Mouse (Mus musculus): ENCODE results near the gene 1600014C10Rik.

The 1600014C10Rik gene

GRCm38 (mm10) chr7:38215697-38216096 is 32.7 kb downstream of the 1600014C10Rik start:
- DNase-seq (ENCODE audit: low read depth, low spot score), result no peak
- Histone ChIP-seq H3K36me3 (ENCODE audit: control insufficient read depth, insufficient read depth, low read length, poor library complexity, severe bottlenecking) (no peaks in the 10 kb centered on the region), H3K27me3 (ENCODE audit: control insufficient read depth, insufficient read depth, low read length, poor library complexity, severe bottlenecking) (no peaks in the 10 kb centered on the region)

- H3K36me3 ChIP-seq (ENCODE audit: control insufficient read depth, insufficient read depth, low read length, poor library complexity, severe bottlenecking), result no peaks in the 10 kb centered on the region
- no peaks in the 10 kb centered on the region for H3K27me3 ChIP-seq (ENCODE audit: control insufficient read depth, insufficient read depth, low read length, poor library complexity, severe bottlenecking)
- DNase-seq (ENCODE audit: low read depth, low spot score), result no peak
These were observed 34.6 kb downstream of the 1600014C10Rik start for GRCm38 (mm10) chr7:38217417-38218171.

- Histone ChIP-seq H3K27me3 (ENCODE audit: control insufficient read depth, insufficient read depth, low read length, poor library complexity, severe bottlenecking) (no peaks in the 10 kb centered on the region), H3K36me3 (ENCODE audit: control insufficient read depth, insufficient read depth, low read length, poor library complexity, severe bottlenecking) (no peaks in the 10 kb centered on the region)
- DNase-seq (ENCODE audit: low read depth, low spot score), result no peak
These were observed 35.8 kb downstream of the 1600014C10Rik start for GRCm38 (mm10) chr7:38218631-38219367.

GRCm38 (mm10) chr7:38219526-38219925 is 36.5 kb downstream of the 1600014C10Rik start:
- Histone ChIP-seq H3K27me3 (ENCODE audit: control insufficient read depth, insufficient read depth, low read length, poor library complexity, severe bottlenecking) (no peaks in the 10 kb centered on the region), H3K36me3 (ENCODE audit: control insufficient read depth, insufficient read depth, low read length, poor library complexity, severe bottlenecking) (no peaks in the 10 kb centered on the region)
- no peak for DNase-seq (ENCODE audit: low read depth, low spot score)

- Histone ChIP-seq H3K27me3 (ENCODE audit: control insufficient read depth, insufficient read depth, low read length, poor library complexity, severe bottlenecking) (no peaks in the 10 kb centered on the region), H3K36me3 (ENCODE audit: control insufficient read depth, insufficient read depth, low read length, poor library complexity, severe bottlenecking) (no peaks in the 10 kb centered on the region)
- no peak for DNase-seq (ENCODE audit: low read depth, low spot score)
These were observed 37.8 kb downstream of the 1600014C10Rik start for GRCm38 (mm10) chr7:38220866-38221265.

- Histone ChIP-seq H3K27me3 (ENCODE audit: control insufficient read depth, insufficient read depth, low read length, poor library complexity, severe bottlenecking) (no peaks in the 10 kb centered on the region), H3K36me3 (ENCODE audit: control insufficient read depth, insufficient read depth, low read length, poor library complexity, severe bottlenecking) (no peaks in the 10 kb centered on the region)
- no peak for DNase-seq (ENCODE audit: low read depth, low spot score)
These were observed 41.8 kb downstream of the 1600014C10Rik start for GRCm38 (mm10) chr7:38224577-38225369.

GRCm38 (mm10) chr7:38226226-38226625 is 43.2 kb downstream of the 1600014C10Rik start:
- Histone ChIP-seq H3K27me3 (ENCODE audit: control insufficient read depth, insufficient read depth, low read length, poor library complexity, severe bottlenecking) (no peaks in the 10 kb centered on the region), H3K36me3 (ENCODE audit: control insufficient read depth, insufficient read depth, low read length, poor library complexity, severe bottlenecking) (no peaks in the 10 kb centered on the region)
- DNase-seq (ENCODE audit: low read depth, low spot score), result no peak

- no peaks in the 10 kb centered on the region for H3K36me3 ChIP-seq (ENCODE audit: control insufficient read depth, insufficient read depth, low read length, poor library complexity, severe bottlenecking)
- peak; percentile 17 for DNase-seq (ENCODE audit: low read depth, low spot score)
- H3K27me3 ChIP-seq (ENCODE audit: control insufficient read depth, insufficient read depth, low read length, poor library complexity, severe bottlenecking), result no peaks in the 10 kb centered on the region
These were observed 44.3 kb downstream of the 1600014C10Rik start for GRCm38 (mm10) chr7:38227181-38227899.

- DNase-seq (ENCODE audit: low read depth, low spot score), result peak; percentile 67
- Histone ChIP-seq H3K36me3 (ENCODE audit: control insufficient read depth, insufficient read depth, low read length, poor library complexity, severe bottlenecking) (no peaks in the 10 kb centered on the region), H3K27me3 (ENCODE audit: control insufficient read depth, insufficient read depth, low read length, poor library complexity, severe bottlenecking) (no peaks in the 10 kb centered on the region)
These were observed 44.9 kb downstream of the 1600014C10Rik start, which contains the start of gene Plekhf1 for GRCm38 (mm10) chr7:38227900-38228298. Gene Plekhf1 (minus strand): TSS chr7:38228016.

- Histone ChIP-seq H3K36me3 (ENCODE audit: control insufficient read depth, insufficient read depth, low read length, poor library complexity, severe bottlenecking) (no peaks in the 10 kb centered on the region), H3K27me3 (ENCODE audit: control insufficient read depth, insufficient read depth, low read length, poor library complexity, severe bottlenecking) (no peaks in the 10 kb centered on the region)
- DNase-seq (ENCODE audit: low read depth, low spot score), result no peak
These were observed 45.3 kb downstream of the 1600014C10Rik start for GRCm38 (mm10) chr7:38228329-38228728.

GRCm38 (mm10) chr7:38230285-38230684 is 47.3 kb downstream of the 1600014C10Rik start:
- DNase-seq (ENCODE audit: low read depth, low spot score), result no peak
- Histone ChIP-seq H3K27me3 (ENCODE audit: control insufficient read depth, insufficient read depth, low read length, poor library complexity, severe bottlenecking) (no peaks in the 10 kb centered on the region), H3K36me3 (ENCODE audit: control insufficient read depth, insufficient read depth, low read length, poor library complexity, severe bottlenecking) (no peaks in the 10 kb centered on the region)

- DNase-seq (ENCODE audit: low read depth, low spot score), result no peak
- no peaks in the 10 kb centered on the region for H3K36me3 ChIP-seq (ENCODE audit: control insufficient read depth, insufficient read depth, low read length, poor library complexity, severe bottlenecking)
- H3K27me3 ChIP-seq (ENCODE audit: control insufficient read depth, insufficient read depth, low read length, poor library complexity, severe bottlenecking), result no peaks in the 10 kb centered on the region
These were observed 53.5 kb downstream of the 1600014C10Rik start for GRCm38 (mm10) chr7:38236400-38237105.

- no peaks in the 10 kb centered on the region for H3K36me3 ChIP-seq (ENCODE audit: control insufficient read depth, insufficient read depth, low read length, poor library complexity, severe bottlenecking)
- no peak for DNase-seq (ENCODE audit: low read depth, low spot score)
- H3K27me3 ChIP-seq (ENCODE audit: control insufficient read depth, insufficient read depth, low read length, poor library complexity, severe bottlenecking), result no peaks in the 10 kb centered on the region
These were observed 54.1 kb downstream of the 1600014C10Rik start for GRCm38 (mm10) chr7:38237140-38237539.

- no peak for DNase-seq (ENCODE audit: low read depth, low spot score)
- H3K27me3 ChIP-seq (ENCODE audit: control insufficient read depth, insufficient read depth, low read length, poor library complexity, severe bottlenecking), result no peaks in the 10 kb centered on the region
- H3K36me3 ChIP-seq (ENCODE audit: control insufficient read depth, insufficient read depth, low read length, poor library complexity, severe bottlenecking), result no peaks in the 10 kb centered on the region
These were observed 59.4 kb downstream of the 1600014C10Rik start for GRCm38 (mm10) chr7:38242417-38242816.
